Mouse (Mus musculus): ENCODE data around the gene Adamts6. TPM values are rescaled to one million over a fixed set of nuclear protein-coding genes. Genes with fewer than 3 reads are reported as not detected.

The Adamts6 gene
- polyA plus RNA-seq, 1 experiment from 2014 or later = 2.2 TPM

GRCm38 (mm10) chr13:104446974-104447373, 159.3 kb downstream of the Adamts6 start:
- 88% methylated on average over 1 of the region's 1 CpGs for WGBS
- ATAC-seq (no peak), DNase-seq (ENCODE audit: low spot score) (no peak)
- Histone ChIP-seq H3K27ac (ENCODE audit: low read depth, low read length) (no peak overlapping the region), H3K9ac (ENCODE audit: low read length) (no peak overlapping the region), H3K4me3 (ENCODE audit: low read depth, low read length) (no peak overlapping the region), H3K4me2 (ENCODE audit: low read length) (no peak overlapping the region), H3K27me3 (replicated peaks; ENCODE audit: control insufficient read depth, insufficient read depth, low read length) (no peaks in the 10 kb centered on the region), H3K4me1 (ENCODE audit: control insufficient read depth, insufficient read depth, low read length) (no peaks in the 10 kb centered on the region), H3K9me3 (replicated peaks; ENCODE audit: control insufficient read depth, low read length) (no peaks in the 10 kb centered on the region), H3K36me3 (ENCODE audit: control insufficient read depth, insufficient read depth, low read length) (0 out of 2 replicates have a peak, but pooled peaks cover 4% of the 10 kb centered on the region)

GRCm38 (mm10) chr13:104447470-104447869, 159.8 kb downstream of the Adamts6 start:
- Histone ChIP-seq H3K27me3 (replicated peaks; ENCODE audit: control insufficient read depth, insufficient read depth, low read length) (no peaks in the 10 kb centered on the region), H3K4me2 (ENCODE audit: low read length) (no peak overlapping the region), H3K4me1 (ENCODE audit: control insufficient read depth, insufficient read depth, low read length) (no peaks in the 10 kb centered on the region), H3K36me3 (ENCODE audit: control insufficient read depth, insufficient read depth, low read length) (0 out of 2 replicates have a peak, but pooled peaks cover 4% of the 10 kb centered on the region), H3K4me3 (ENCODE audit: low read depth, low read length) (no peak overlapping the region), H3K9me3 (replicated peaks; ENCODE audit: control insufficient read depth, low read length) (no peaks in the 10 kb centered on the region), H3K27ac (ENCODE audit: low read depth, low read length) (no peak overlapping the region), H3K9ac (ENCODE audit: low read length) (no peak overlapping the region)
- no peak for ATAC-seq
- DNase-seq (ENCODE audit: low spot score) = no peak

GRCm38 (mm10) chr13:104448349-104448748, 160.7 kb downstream of the Adamts6 start:
- 100% methylated on average over 1 of the region's 1 CpGs for WGBS
- no peak overlapping the region for H3K4me3 ChIP-seq (ENCODE audit: low read depth, low read length)
- no peaks in the 10 kb centered on the region for H3K4me1 ChIP-seq (ENCODE audit: control insufficient read depth, insufficient read depth, low read length)
- no peak for ATAC-seq
- DNase-seq (ENCODE audit: low spot score) = no peak
- H3K4me2 ChIP-seq (ENCODE audit: low read length) = no peak overlapping the region
- H3K9ac ChIP-seq (ENCODE audit: low read length) = no peak overlapping the region
- H3K27ac ChIP-seq (ENCODE audit: low read depth, low read length) = no peak overlapping the region
- H3K9me3 ChIP-seq (replicated peaks; ENCODE audit: control insufficient read depth, low read length) = no peaks in the 10 kb centered on the region
- H3K27me3 ChIP-seq (replicated peaks; ENCODE audit: control insufficient read depth, insufficient read depth, low read length) = no peaks in the 10 kb centered on the region
- 0 out of 2 replicates have a peak, but pooled peaks cover 4% of the 10 kb centered on the region for H3K36me3 ChIP-seq (ENCODE audit: control insufficient read depth, insufficient read depth, low read length)

GRCm38 (mm10) chr13:104453271-104453974, 165.8 kb downstream of the Adamts6 start:
- DNase-seq (ENCODE audit: low spot score) (peak; percentile 78), ATAC-seq (peak; percentile 92)
- no peak overlapping the region for H3K9ac ChIP-seq (ENCODE audit: low read length)
- WGBS = 67% methylated on average over 1 of the region's 1 CpGs
- H3K4me1 ChIP-seq (ENCODE audit: control insufficient read depth, insufficient read depth, low read length) = no peaks in the 10 kb centered on the region
- no peaks in the 10 kb centered on the region for H3K9me3 ChIP-seq (replicated peaks; ENCODE audit: control insufficient read depth, low read length)
- H3K36me3 ChIP-seq (ENCODE audit: control insufficient read depth, insufficient read depth, low read length) = no peaks in the 10 kb centered on the region
- no peak overlapping the region for H3K4me3 ChIP-seq (ENCODE audit: low read depth, low read length)
- H3K27me3 ChIP-seq (replicated peaks; ENCODE audit: control insufficient read depth, insufficient read depth, low read length) = no peaks in the 10 kb centered on the region
- no peak overlapping the region for H3K4me2 ChIP-seq (ENCODE audit: low read length)
- no peak overlapping the region for H3K27ac ChIP-seq (ENCODE audit: low read depth, low read length)

GRCm38 (mm10) chr13:104460287-104460686, 172.7 kb downstream of the Adamts6 start:
- Histone ChIP-seq H3K4me3 (ENCODE audit: low read depth, low read length) (no peak overlapping the region), H3K36me3 (ENCODE audit: control insufficient read depth, insufficient read depth, low read length) (no peaks in the 10 kb centered on the region), H3K9ac (ENCODE audit: low read length) (no peak overlapping the region), H3K27ac (ENCODE audit: low read depth, low read length) (no peak overlapping the region), H3K4me2 (ENCODE audit: low read length) (no peak overlapping the region), H3K4me1 (ENCODE audit: control insufficient read depth, insufficient read depth, low read length) (no peaks in the 10 kb centered on the region), H3K27me3 (replicated peaks; ENCODE audit: control insufficient read depth, insufficient read depth, low read length) (no peaks in the 10 kb centered on the region), H3K9me3 (replicated peaks; ENCODE audit: control insufficient read depth, low read length) (no peaks in the 10 kb centered on the region)
- DNase-seq (ENCODE audit: low spot score) (no peak), ATAC-seq (no peak)
- 95% methylated on average over 1 of the region's 1 CpGs for WGBS

- H3K9ac ChIP-seq (ENCODE audit: low read length) = no peak overlapping the region
- no peaks in the 10 kb centered on the region for H3K4me1 ChIP-seq (ENCODE audit: control insufficient read depth, insufficient read depth, low read length)
- no peaks in the 10 kb centered on the region for H3K9me3 ChIP-seq (replicated peaks; ENCODE audit: control insufficient read depth, low read length)
- no peak overlapping the region for H3K27ac ChIP-seq (ENCODE audit: low read depth, low read length)
- H3K36me3 ChIP-seq (ENCODE audit: control insufficient read depth, insufficient read depth, low read length) = no peaks in the 10 kb centered on the region
- no peaks in the 10 kb centered on the region for H3K27me3 ChIP-seq (replicated peaks; ENCODE audit: control insufficient read depth, insufficient read depth, low read length)
- WGBS = 89% methylated on average over 1 of the region's 1 CpGs
- H3K4me3 ChIP-seq (ENCODE audit: low read depth, low read length) = no peak overlapping the region
- ATAC-seq (no peak), DNase-seq (ENCODE audit: low spot score) (no peak)
- H3K4me2 ChIP-seq (ENCODE audit: low read length) = no peak overlapping the region
These were observed 180.4 kb downstream of the Adamts6 start for GRCm38 (mm10) chr13:104468061-104468460.

GRCm38 (mm10) chr13:104476285-104476956, 188.8 kb downstream of the Adamts6 start:
- Histone ChIP-seq H3K27ac (ENCODE audit: low read depth, low read length) (no peak overlapping the region), H3K27me3 (replicated peaks; ENCODE audit: control insufficient read depth, insufficient read depth, low read length) (no peaks in the 10 kb centered on the region), H3K9ac (ENCODE audit: low read length) (no peak overlapping the region), H3K4me3 (ENCODE audit: low read depth, low read length) (no peak overlapping the region), H3K4me2 (ENCODE audit: low read length) (no peak overlapping the region), H3K4me1 (ENCODE audit: control insufficient read depth, insufficient read depth, low read length) (no peaks in the 10 kb centered on the region), H3K9me3 (replicated peaks; ENCODE audit: control insufficient read depth, low read length) (no peaks in the 10 kb centered on the region), H3K36me3 (ENCODE audit: control insufficient read depth, insufficient read depth, low read length) (peaks cover 3% of the 10 kb centered on the region; the same call in 1 of the 2 replicates)
- DNase-seq (ENCODE audit: low spot score) = no peak
- ATAC-seq = no peak
- WGBS = 86% methylated on average over 9 of the region's 9 CpGs

- Histone ChIP-seq H3K9me3 (replicated peaks; ENCODE audit: control insufficient read depth, low read length) (no peaks in the 10 kb centered on the region), H3K27ac (ENCODE audit: low read depth, low read length) (no peak overlapping the region), H3K4me2 (ENCODE audit: low read length) (no peak overlapping the region), H3K4me1 (ENCODE audit: control insufficient read depth, insufficient read depth, low read length) (no peaks in the 10 kb centered on the region), H3K27me3 (replicated peaks; ENCODE audit: control insufficient read depth, insufficient read depth, low read length) (no peaks in the 10 kb centered on the region), H3K36me3 (ENCODE audit: control insufficient read depth, insufficient read depth, low read length) (peaks cover 3% of the 10 kb centered on the region; the same call in 1 of the 2 replicates), H3K4me3 (ENCODE audit: low read depth, low read length) (no peak overlapping the region), H3K9ac (ENCODE audit: low read length) (no peak overlapping the region)
- DNase-seq (ENCODE audit: low spot score) = no peak
- 89% methylated on average over 8 of the region's 8 CpGs for WGBS
- no peak for ATAC-seq
These were observed 194.9 kb downstream of the Adamts6 start for GRCm38 (mm10) chr13:104482426-104483089.
